ENCODE assay signal across 19 mouse cellular contexts in the genomic region with DNA sequence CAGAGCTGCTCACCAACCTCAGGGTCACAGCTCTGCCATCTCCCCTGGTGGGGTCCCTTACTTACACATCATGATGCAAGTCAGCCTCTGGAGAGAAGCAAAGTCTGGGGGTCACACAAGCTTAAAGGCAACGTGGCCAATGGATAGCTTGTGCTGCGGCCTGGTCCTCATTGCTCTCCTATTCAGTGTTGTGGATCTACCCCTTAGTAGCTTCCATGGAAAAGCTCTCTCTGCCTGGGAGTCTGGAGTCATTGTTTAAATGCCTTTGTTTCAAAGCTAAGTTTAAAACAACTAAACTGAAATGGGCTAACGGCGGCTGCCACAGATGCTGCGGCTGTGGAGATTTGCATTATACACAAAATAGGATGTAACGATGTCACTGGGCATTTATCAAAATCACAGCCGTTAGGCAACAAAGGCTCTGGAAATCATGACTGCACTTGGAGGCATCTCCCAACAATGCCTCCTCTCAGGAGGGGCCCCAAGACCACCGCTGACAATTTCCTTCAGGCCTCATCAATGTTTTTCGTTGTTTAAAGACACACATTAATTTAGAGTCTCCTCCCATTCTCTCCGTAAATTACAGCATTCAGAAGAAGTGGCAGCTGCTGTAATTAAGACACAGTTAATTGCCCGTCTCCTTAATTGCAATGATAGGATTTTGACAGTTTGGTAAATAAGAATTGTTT. TPM values are rescaled to one million over a fixed set of nuclear protein-coding genes. Genes with fewer than 3 reads are reported as not detected.
DNase-seq lines count a peak whose midpoint lies in the region; ATAC-seq lines count a peak whose summit lies in the region.
"Had no signal": no experiment of that assay in that cellular context is flagged by ENCODE, and none has a peak within 500 bp of the region (broad histone marks: within the 10 kb centered on the region; RNA-seq: fewer than 3 reads in every experiment).

No protein-coding gene starts in this region.

- H3K9me3 ChIP-seq in forebrain, embryonic 11.5 days (ENCODE audit: control insufficient read depth, low read length), result no peaks in the 10 kb centered on the region
- no peaks in the 10 kb centered on the region for H3K9me3 ChIP-seq in forebrain, embryonic 10.5 days
- no peaks in the 10 kb centered on the region for H3K9me3 ChIP-seq in forebrain, embryonic 16.5 days (ENCODE audit: control insufficient read depth, low read length)
- H3K9me3 ChIP-seq: heart, embryonic 15.5 days; limb, embryonic 10.5 days; liver, embryonic 13.5 days had no signal

- DNase-seq in forebrain, embryonic 11.5 days (ENCODE audit: low spot score), result no peak
- no peak for DNase-seq in forebrain, embryonic 10.5 days (ENCODE audit: extremely low spot score, low spot score)
- peak; percentile 57 for DNase-seq in Muller cell, postnatal 12 days (ENCODE audit: inconsistent ontology term)
- peak; percentile 16 for DNase-seq in mesoderm, embryonic 11.5 days (ENCODE audit: low read depth, low spot score)
- no peak for DNase-seq in heart, postnatal 4 days
- DNase-seq in kidney, adult 9 months, result no peak
- DNase-seq: adrenal gland, postnatal 25 days; cerebellum, postnatal 36 days; kidney, postnatal 14 days; liver, embryonic 13.5 days; lung, postnatal 14 days; right cerebral cortex, postnatal 4 days had no signal

- H3K36me3 ChIP-seq in forebrain, embryonic 11.5 days (ENCODE audit: control insufficient read depth, insufficient read depth, low read length), result no peaks in the 10 kb centered on the region
- H3K36me3 ChIP-seq in forebrain, embryonic 10.5 days (replicated peaks), result no peaks in the 10 kb centered on the region
- no peaks in the 10 kb centered on the region for H3K36me3 ChIP-seq in forebrain, embryonic 16.5 days (ENCODE audit: control insufficient read depth, insufficient read depth)
- H3K36me3 ChIP-seq: heart, embryonic 15.5 days; limb, embryonic 10.5 days; liver, embryonic 13.5 days had no signal

- H3K27ac ChIP-seq in forebrain, embryonic 11.5 days (ENCODE audit: low read depth, low read length), result no peak overlapping the region
- no peak overlapping the region for H3K27ac ChIP-seq in forebrain, embryonic 10.5 days
- no peak overlapping the region for H3K27ac ChIP-seq in forebrain, embryonic 16.5 days (ENCODE audit: low read length)
- H3K27ac ChIP-seq: heart, embryonic 15.5 days; limb, embryonic 10.5 days had no signal

- 0 out of 2 replicates have a peak, but pooled peaks have one; percentile 39 for ATAC-seq in forebrain, embryonic 11.5 days (replicated peaks; ENCODE audit: low FRiP score)
- peak; percentile 90 for ATAC-seq in forebrain, embryonic 16.5 days
- no peak for ATAC-seq in activated CD4-positive, CD25-positive, alpha-beta regulatory T cell, adult 4 months
- ATAC-seq: inflammation-experienced regulatory T-cells, adult 6 months had no signal

- WGBS in forebrain, embryonic 11.5 days, result 47% methylated on average over 11 of the region's 11 CpGs
- WGBS in forebrain, embryonic 10.5 days, result 58% methylated on average over 11 of the region's 11 CpGs
- 16% methylated on average over 11 of the region's 11 CpGs for WGBS in forebrain, embryonic 16.5 days

- no peak overlapping the region for H3K4me3 ChIP-seq in forebrain, embryonic 11.5 days (ENCODE audit: low read depth, low read length)
- H3K4me3 ChIP-seq in forebrain, embryonic 10.5 days, result no peak overlapping the region
- no peak overlapping the region for H3K4me3 ChIP-seq in forebrain, embryonic 16.5 days (replicated peaks; ENCODE audit: low read length)
- H3K4me3 ChIP-seq: heart, embryonic 15.5 days; limb, embryonic 10.5 days; liver, embryonic 13.5 days had no signal

- no peak overlapping the region for H3K4me2 ChIP-seq in forebrain, embryonic 11.5 days (ENCODE audit: low read depth, low read length, severe bottlenecking)
- H3K4me2 ChIP-seq in forebrain, embryonic 16.5 days (ENCODE audit: low read length), result no peak overlapping the region
- H3K4me2 ChIP-seq: heart, embryonic 15.5 days; liver, embryonic 13.5 days had no signal

- H3K4me1 ChIP-seq in forebrain, embryonic 11.5 days (replicated peaks; ENCODE audit: control insufficient read depth, insufficient read depth, low read length), result 0 out of 2 replicates have a peak, but pooled peaks cover 3% of the 10 kb centered on the region
- peaks cover 11% of the 10 kb centered on the region for H3K4me1 ChIP-seq in forebrain, embryonic 10.5 days
- peaks cover 11% of the 10 kb centered on the region; the same call in 1 of the 2 replicates for H3K4me1 ChIP-seq in forebrain, embryonic 16.5 days (replicated peaks; ENCODE audit: control insufficient read depth, insufficient read depth, low read length)
- H3K4me1 ChIP-seq: limb, embryonic 10.5 days had no signal

- no peaks in the 10 kb centered on the region for H3K27me3 ChIP-seq in forebrain, embryonic 11.5 days (ENCODE audit: control insufficient read depth, insufficient read depth, low read length)
- peaks cover 17% of the 10 kb centered on the region; the same call in 1 of the 2 replicates for H3K27me3 ChIP-seq in forebrain, embryonic 10.5 days (ENCODE audit: poor library complexity, severe bottlenecking)
- H3K27me3 ChIP-seq in forebrain, embryonic 16.5 days (replicated peaks; ENCODE audit: control insufficient read depth, insufficient read depth, low read length), result peaks cover 10% of the 10 kb centered on the region
- H3K27me3 ChIP-seq: heart, embryonic 15.5 days; liver, embryonic 13.5 days had no signal

- H3K9ac ChIP-seq in forebrain, embryonic 11.5 days (ENCODE audit: low read length), result no peak overlapping the region
- H3K9ac ChIP-seq in forebrain, embryonic 16.5 days (replicated peaks; ENCODE audit: low read depth, low read length), result no peak overlapping the region
- H3K9ac ChIP-seq: heart, embryonic 15.5 days; liver, embryonic 13.5 days had no signal

RNA-seq across cellular contexts. Expression of a gene that starts 11.1 kb away (rescaled TPM):
- not detected in 2 replicates for polyA plus RNA-seq in forebrain, embryonic 11.5 days (2014; fragmentation: Nextera tagmentation; extraction: Ambion mirVana)
- polyA plus RNA-seq in forebrain, embryonic 10.5 days (2016; fragmentation: Nextera tagmentation; extraction: Ambion mirVana), result not detected in 2 replicates
- polyA plus RNA-seq in forebrain, embryonic 16.5 days (2015; fragmentation: Nextera tagmentation; extraction: Ambion mirVana), result not detected in 2 replicates
- not detected for total RNA-seq in heart, postnatal 4 days (2021)
- under 1 TPM in 1 of 2 experiments, not detected in 1; 0.45 TPM for polyA plus RNA-seq in activated CD4-positive, CD25-positive, alpha-beta regulatory T cell, adult 4 months (2017; shearing (Covaris generic))
- total RNA-seq: adrenal gland, postnatal 25 days; layer of hippocampus, postnatal 10 days; midbrain, postnatal 0 days had no signal
- polyA plus RNA-seq: heart, embryonic 15.5 days; limb, embryonic 10.5 days; liver, embryonic 13.5 days; midbrain, postnatal 0 days had no signal

Comparison
In these comparisons a context has a peak if more than half of its experiments do, and no peak if none do; other contexts are left out.
1. DNase-seq: peak in Muller cell, postnatal 12 days (single experiment) and mesoderm, embryonic 11.5 days (single experiment); none in forebrain, embryonic 11.5 days (single experiment), forebrain, embryonic 10.5 days (single experiment), heart, postnatal 4 days (single experiment) and kidney, adult 9 months (single experiment).